Mouse (Mus musculus): ENCODE data around the gene Cryl1. TPM values are rescaled to one million over a fixed set of nuclear protein-coding genes. Genes with fewer than 3 reads are reported as not detected.

The Cryl1 gene
- polyA plus RNA-seq, 1 experiment from 2014 or later: 9.4 TPM

DNA sequence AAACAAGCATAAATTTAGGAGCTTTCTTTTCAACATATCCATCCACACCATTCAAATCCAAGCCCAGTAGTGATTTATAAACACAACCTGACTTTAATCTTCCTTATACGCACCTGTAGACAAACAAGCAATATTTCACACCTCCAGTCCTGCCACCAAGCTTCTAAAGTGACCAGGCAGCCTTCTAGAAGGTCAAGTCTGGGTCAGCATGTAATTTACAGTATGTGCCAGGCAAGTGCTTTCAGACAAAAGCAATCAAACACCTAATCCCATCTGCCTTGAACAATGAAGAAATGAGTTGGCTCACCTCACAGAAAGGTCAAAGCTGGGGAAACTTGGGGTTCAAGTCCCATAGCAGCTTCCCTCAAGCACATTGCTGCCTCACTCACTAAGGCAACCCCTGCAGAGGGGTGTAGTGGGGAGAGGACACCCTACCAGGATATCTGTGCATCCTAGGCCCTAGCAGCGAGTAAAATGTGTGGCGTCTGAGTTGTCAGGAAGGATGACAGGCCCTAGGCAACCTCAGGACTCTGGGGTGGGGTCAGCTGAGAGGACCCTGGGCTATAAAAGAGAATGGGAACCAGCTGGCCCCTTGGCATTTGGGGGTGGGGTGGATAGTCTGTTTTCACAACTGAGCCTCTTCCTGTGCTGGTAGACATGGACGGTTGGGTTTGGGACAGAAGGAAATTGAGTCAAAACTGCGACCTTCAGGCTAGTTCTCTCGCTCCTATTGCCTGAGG, 55.8 kb downstream of the Cryl1 start:
- H3K27me3 ChIP-seq (replicated peaks): no peaks in the 10 kb centered on the region
- peaks cover 15% of the 10 kb centered on the region; the same call in 1 of the 2 replicates for H3K4me1 ChIP-seq
- H3K9ac ChIP-seq: no peak overlapping the region
- 64% methylated on average over 6 of the region's 6 CpGs for WGBS
- no peak for ATAC-seq (ENCODE audit: low FRiP score, low read depth)
- no peak overlapping the region for H3K4me2 ChIP-seq (replicated peaks)
- H3K9me3 ChIP-seq: no peaks in the 10 kb centered on the region
- H3K4me3 ChIP-seq: no peak overlapping the region
- H3K36me3 ChIP-seq: no peaks in the 10 kb centered on the region
- no peak overlapping the region for H3K27ac ChIP-seq

DNA sequence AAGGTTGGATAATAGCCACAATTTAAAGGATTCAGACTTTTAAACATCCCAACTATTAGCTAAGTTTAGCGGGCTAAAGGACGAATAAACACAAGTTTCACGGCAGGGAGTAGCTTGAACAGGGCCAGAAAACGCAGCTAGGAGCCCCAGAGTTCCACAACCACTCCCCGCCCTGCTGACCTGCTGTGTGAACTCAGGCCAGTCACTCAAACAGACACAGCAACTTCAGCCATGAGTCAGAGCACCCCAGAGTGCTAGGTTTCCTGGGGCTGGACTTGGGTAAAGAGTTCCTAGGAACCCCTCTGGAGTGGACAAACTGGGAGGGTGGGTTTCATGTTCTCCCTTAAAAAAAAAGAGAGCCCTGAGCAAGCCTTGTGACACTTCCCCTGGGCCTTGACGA, 59.7 kb downstream of the Cryl1 start:
- H3K27ac ChIP-seq: no peak overlapping the region
- peaks cover 13% of the 10 kb centered on the region; the same call in 1 of the 2 replicates for H3K4me1 ChIP-seq
- H3K36me3 ChIP-seq: no peaks in the 10 kb centered on the region
- WGBS: 59% methylated on average over 6 of the region's 6 CpGs
- no peak for ATAC-seq (ENCODE audit: low FRiP score, low read depth)
- no peak overlapping the region for H3K9ac ChIP-seq
- no peak overlapping the region for H3K4me3 ChIP-seq
- no peaks in the 10 kb centered on the region for H3K9me3 ChIP-seq
- no peaks in the 10 kb centered on the region for H3K27me3 ChIP-seq (replicated peaks)
- H3K4me2 ChIP-seq (replicated peaks): no peak overlapping the region

DNA sequence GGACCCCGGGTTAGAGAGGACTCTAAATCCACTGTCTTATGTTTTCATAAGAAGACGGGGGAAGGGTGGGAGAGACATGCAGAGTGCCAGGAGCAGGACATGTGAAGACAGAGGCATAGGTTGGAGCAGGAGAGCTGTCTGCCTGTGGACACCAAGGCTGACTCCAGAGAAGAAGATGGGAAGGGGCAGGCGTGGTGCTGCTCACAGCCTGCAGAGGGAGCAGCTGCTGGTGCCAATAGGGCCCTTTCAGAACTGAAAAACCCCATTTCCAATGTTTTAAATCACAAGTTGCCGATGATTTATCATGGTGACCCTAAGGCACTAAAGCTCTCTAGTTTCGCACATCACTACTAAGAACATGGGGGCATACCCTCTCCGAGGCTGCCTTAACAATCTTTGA, 63.5 kb downstream of the Cryl1 start:
- Histone ChIP-seq H3K4me3 (no peak overlapping the region), H3K27me3 (replicated peaks) (no peaks in the 10 kb centered on the region), H3K9me3 (no peaks in the 10 kb centered on the region), H3K9ac (no peak overlapping the region), H3K4me1 (no peaks in the 10 kb centered on the region), H3K4me2 (replicated peaks) (no peak overlapping the region), H3K27ac (no peak overlapping the region), H3K36me3 (no peaks in the 10 kb centered on the region)
- 74% methylated on average over 6 of the region's 6 CpGs for WGBS
- no peak for ATAC-seq (ENCODE audit: low FRiP score, low read depth)

DNA sequence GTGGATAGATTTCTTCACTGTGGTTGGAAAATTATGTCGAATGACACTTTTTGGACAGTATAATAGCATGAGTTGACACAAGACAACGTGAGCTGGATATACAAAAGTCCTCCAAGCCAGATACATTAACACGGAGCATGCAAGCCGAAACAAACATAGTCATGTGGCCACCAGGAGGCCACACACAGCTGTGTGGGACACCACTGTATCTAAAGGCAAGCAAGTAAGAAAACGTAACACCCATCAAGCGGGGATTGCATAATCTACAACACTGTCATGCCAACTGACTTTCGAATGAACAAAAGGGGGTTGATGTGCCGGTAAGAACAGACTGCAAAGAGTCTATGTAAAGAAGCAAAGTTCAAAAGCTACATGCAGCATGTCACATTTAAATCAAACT, 65.8 kb downstream of the Cryl1 start:
- 88% methylated on average over 8 of the region's 8 CpGs for WGBS
- no peak overlapping the region for H3K4me3 ChIP-seq
- no peak for ATAC-seq (ENCODE audit: low FRiP score, low read depth)
- no peaks in the 10 kb centered on the region for H3K36me3 ChIP-seq
- H3K27me3 ChIP-seq (replicated peaks): no peaks in the 10 kb centered on the region
- H3K9me3 ChIP-seq: no peaks in the 10 kb centered on the region
- no peak overlapping the region for H3K27ac ChIP-seq
- H3K9ac ChIP-seq: no peak overlapping the region
- no peak overlapping the region for H3K4me2 ChIP-seq (replicated peaks)
- no peaks in the 10 kb centered on the region for H3K4me1 ChIP-seq

DNA sequence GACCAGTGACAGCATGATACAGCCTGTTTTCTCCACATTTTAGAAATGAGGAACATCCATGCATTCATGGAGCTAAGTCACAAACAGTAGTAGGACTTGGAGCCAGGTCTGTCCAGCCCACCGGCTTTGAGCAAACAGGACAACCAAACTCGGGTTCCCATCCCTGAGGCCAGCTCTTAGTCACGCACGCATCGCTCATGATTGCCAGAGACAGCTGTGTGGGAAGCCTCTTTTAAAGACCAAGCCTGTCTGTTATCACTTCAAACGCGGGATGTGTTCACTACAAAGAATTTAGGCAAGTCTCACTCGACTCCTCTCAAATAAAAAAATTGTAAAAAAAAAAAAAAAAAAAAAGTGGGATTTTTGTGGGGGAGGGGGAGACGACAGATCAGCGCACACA, 67.2 kb downstream of the Cryl1 start:
- Histone ChIP-seq H3K27ac (no peak overlapping the region), H3K4me3 (no peak overlapping the region), H3K4me1 (no peaks in the 10 kb centered on the region), H3K4me2 (replicated peaks) (no peak overlapping the region), H3K9me3 (no peaks in the 10 kb centered on the region), H3K9ac (no peak overlapping the region), H3K36me3 (no peaks in the 10 kb centered on the region), H3K27me3 (replicated peaks) (no peaks in the 10 kb centered on the region)
- WGBS: 88% methylated on average over 10 of the region's 10 CpGs
- ATAC-seq (ENCODE audit: low FRiP score, low read depth): no peak

DNA sequence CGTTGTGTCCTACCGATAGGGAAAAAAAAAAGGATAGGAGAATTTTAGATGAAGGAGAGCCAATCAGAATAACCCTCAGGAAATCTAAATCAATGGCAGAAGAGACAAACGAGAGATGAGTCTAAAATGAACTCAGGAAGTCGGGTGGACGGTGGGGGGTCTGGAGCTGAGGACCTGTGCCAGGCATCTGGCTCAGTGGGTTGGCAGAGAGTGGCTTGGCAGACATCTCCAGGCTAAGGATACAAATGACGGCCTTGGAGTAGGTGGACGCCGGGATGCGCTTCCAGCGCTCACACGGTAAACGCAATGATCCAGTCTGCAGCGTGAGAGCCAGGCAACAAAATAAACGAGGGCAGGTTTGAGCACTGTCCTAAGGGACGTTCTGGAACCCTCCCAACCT, 68.7 kb downstream of the Cryl1 start:
- no peaks in the 10 kb centered on the region for H3K4me1 ChIP-seq
- no peaks in the 10 kb centered on the region for H3K27me3 ChIP-seq (replicated peaks)

DNA sequence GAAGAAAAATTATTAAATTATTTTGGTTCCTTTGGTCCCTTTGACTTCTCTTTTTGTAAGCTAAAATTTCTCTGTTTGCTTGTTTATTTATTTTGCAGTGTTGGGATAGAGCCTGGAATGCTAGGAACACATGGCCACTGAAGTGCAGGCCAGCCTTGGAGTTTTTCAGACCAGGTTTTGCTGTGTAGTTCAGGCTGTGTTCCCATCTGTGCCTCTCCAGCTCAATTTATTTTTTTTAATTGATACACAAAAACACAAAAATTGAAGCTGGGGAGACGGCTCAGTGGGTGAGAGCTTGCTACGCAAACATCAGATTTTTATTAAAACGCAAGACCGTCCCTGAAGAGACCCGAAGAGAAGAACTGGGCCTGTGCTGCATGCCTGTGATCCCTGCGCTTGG, 71.6 kb downstream of the Cryl1 start:
- no peak overlapping the region for H3K9ac ChIP-seq
- no peak for ATAC-seq (ENCODE audit: low FRiP score, low read depth)
- no peak overlapping the region for H3K4me3 ChIP-seq
- H3K9me3 ChIP-seq: no peaks in the 10 kb centered on the region
- H3K4me2 ChIP-seq (replicated peaks): no peak overlapping the region
- WGBS: 90% methylated on average over 6 of the region's 6 CpGs
- no peak overlapping the region for H3K27ac ChIP-seq
- no peaks in the 10 kb centered on the region for H3K36me3 ChIP-seq
- H3K4me1 ChIP-seq: no peaks in the 10 kb centered on the region
- no peaks in the 10 kb centered on the region for H3K27me3 ChIP-seq (replicated peaks)

More for the DNA sequence above, 68.7 kb downstream of the Cryl1 start:
- Histone ChIP-seq H3K4me2 (replicated peaks) (no peak overlapping the region), H3K27ac (no peak overlapping the region), H3K36me3 (no peaks in the 10 kb centered on the region), H3K4me3 (no peak overlapping the region), H3K9me3 (no peaks in the 10 kb centered on the region), H3K9ac (no peak overlapping the region)
- 92% methylated on average over 15 of the region's 15 CpGs for WGBS
- ATAC-seq (ENCODE audit: low FRiP score, low read depth): no peak

DNA sequence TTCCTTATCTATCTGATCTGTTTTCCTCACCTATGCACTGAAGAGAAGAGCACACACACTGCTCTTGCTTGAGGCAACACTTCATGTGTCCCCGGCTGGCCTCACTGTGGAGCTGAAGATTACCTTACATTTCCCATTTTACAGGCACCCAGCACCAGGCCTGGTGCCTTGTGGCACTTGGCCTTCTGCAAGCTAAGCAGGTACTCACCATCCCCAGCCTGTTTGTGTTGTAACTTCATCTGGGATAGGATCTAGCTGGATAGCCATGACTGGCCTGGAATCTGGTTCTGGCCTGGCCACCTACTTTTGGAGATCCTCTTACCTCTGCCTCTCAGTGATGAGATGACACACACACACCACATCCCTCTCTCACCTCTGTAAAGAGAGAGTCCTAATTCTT, 79.5 kb downstream of the Cryl1 start:
- no peak overlapping the region for H3K4me2 ChIP-seq (replicated peaks)
- 92% methylated on average over 1 of the region's 1 CpGs for WGBS
- no peak overlapping the region for H3K4me3 ChIP-seq
- no peak overlapping the region for H3K27ac ChIP-seq
- H3K36me3 ChIP-seq: no peaks in the 10 kb centered on the region
- no peak for ATAC-seq (ENCODE audit: low FRiP score, low read depth)
- no peaks in the 10 kb centered on the region for H3K9me3 ChIP-seq
- no peak overlapping the region for H3K9ac ChIP-seq
- no peaks in the 10 kb centered on the region for H3K27me3 ChIP-seq (replicated peaks)
- peaks cover 6% of the 10 kb centered on the region; the same call in 1 of the 2 replicates for H3K4me1 ChIP-seq

DNA sequence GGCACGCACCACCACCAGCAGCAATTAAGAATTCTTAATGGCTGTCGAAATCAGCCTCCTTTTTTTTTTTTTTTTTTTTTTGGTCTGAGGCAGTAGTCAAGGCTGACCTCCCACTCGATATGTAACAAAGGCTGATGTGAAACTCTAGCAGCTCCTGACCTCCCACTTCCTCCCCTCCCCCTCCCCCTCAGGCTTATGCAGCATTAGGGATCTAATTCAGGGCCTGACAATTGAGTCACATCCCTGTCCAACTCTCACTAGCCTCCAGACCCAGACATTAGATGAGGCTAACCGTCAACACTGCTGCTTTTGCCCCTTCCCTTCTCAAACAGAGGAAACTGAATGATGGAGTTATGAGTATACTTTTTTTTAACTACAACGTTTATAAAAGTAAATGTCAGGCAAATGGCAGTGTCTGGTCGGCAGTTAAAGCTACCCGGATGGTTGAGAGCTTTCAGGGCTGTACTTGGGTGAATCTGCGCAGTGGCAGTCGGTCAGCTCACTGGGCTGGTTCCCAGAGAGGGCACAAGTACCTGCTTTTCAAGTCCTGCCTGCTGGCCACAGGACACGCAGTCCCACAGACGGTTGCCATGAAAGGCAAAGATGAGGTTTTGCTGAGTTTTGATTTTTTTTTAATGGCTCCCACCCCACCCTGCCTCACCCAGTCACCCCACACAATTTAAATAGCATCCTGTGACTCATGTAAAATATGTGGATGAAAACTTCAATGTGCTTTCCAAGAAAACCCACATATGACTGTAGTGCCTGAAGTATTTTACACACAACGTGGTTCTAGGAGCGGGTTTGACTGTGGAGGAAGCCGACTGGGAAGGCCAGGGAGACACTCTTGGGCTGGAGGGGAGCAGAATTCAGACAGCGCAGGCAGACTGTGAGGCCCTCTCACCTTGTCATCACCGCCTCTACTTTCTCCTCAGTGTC, 81.4 kb downstream of the Cryl1 start:
- no peak for ATAC-seq (ENCODE audit: low FRiP score, low read depth)
- peaks cover 6% of the 10 kb centered on the region; the same call in 1 of the 2 replicates for H3K4me1 ChIP-seq
- H3K9me3 ChIP-seq: no peaks in the 10 kb centered on the region
- H3K27ac ChIP-seq: no peak overlapping the region
- H3K36me3 ChIP-seq: no peaks in the 10 kb centered on the region
- no peak overlapping the region for H3K4me2 ChIP-seq (replicated peaks)
- H3K9ac ChIP-seq: no peak overlapping the region
- H3K4me3 ChIP-seq: no peak overlapping the region
- 69% methylated on average over 16 of the region's 16 CpGs for WGBS
- no peaks in the 10 kb centered on the region for H3K27me3 ChIP-seq (replicated peaks)

DNA sequence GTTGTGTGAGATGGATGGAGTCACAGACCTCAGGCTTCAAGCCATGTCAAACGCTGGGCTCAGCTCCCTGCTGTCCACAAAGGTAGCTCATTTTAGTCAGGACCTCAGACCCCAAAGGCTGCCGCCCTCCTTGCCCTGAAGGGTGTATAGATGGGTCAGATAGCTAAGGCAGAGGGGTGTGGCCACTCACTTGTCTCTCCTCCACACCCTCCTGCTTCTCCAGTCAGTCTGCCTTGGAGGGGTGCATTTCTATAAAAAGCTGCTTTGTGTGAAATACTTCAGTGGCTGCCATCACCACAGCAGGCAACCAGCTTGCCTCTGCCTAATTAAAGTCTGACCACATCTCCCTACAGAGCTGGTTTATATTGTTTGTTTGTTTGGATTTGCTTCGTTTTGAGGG, 82.4 kb downstream of the Cryl1 start:
- peaks cover 6% of the 10 kb centered on the region; the same call in 1 of the 2 replicates for H3K4me1 ChIP-seq
- no peak overlapping the region for H3K9ac ChIP-seq
- ATAC-seq (ENCODE audit: low FRiP score, low read depth): no peak
- H3K4me2 ChIP-seq (replicated peaks): no peak overlapping the region
- no peak overlapping the region for H3K4me3 ChIP-seq
- WGBS: 45% methylated on average over 3 of the region's 3 CpGs
- H3K36me3 ChIP-seq: no peaks in the 10 kb centered on the region
- no peak overlapping the region for H3K27ac ChIP-seq
- no peaks in the 10 kb centered on the region for H3K27me3 ChIP-seq (replicated peaks)
- no peaks in the 10 kb centered on the region for H3K9me3 ChIP-seq

DNA sequence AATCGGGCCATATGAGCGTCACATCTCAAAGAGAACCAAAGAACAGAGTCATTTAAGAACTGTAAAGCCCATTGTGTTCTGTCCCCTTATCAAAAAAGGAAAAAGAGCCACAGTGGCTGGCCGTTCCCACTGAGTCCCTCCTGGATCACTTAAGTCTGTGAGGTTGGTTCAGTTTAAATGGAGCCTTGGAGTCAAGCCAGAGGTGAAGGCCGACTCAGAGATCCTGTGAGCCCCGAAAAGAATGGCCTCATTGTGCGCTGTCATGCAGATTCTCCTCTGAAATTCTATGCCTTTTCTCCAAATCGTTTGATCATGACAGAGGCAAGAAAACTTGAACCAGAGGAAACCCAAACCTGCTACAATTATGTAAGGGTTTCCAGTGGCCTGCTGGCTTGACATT, 82.8 kb downstream of the Cryl1 start:
- Histone ChIP-seq H3K4me1 (peaks cover 6% of the 10 kb centered on the region; the same call in 1 of the 2 replicates), H3K9me3 (no peaks in the 10 kb centered on the region), H3K4me2 (replicated peaks) (no peak overlapping the region), H3K36me3 (no peaks in the 10 kb centered on the region), H3K27ac (no peak overlapping the region), H3K27me3 (replicated peaks) (no peaks in the 10 kb centered on the region), H3K4me3 (no peak overlapping the region), H3K9ac (no peak overlapping the region)
- 63% methylated on average over 7 of the region's 7 CpGs for WGBS
- ATAC-seq (ENCODE audit: low FRiP score, low read depth): no peak

DNA sequence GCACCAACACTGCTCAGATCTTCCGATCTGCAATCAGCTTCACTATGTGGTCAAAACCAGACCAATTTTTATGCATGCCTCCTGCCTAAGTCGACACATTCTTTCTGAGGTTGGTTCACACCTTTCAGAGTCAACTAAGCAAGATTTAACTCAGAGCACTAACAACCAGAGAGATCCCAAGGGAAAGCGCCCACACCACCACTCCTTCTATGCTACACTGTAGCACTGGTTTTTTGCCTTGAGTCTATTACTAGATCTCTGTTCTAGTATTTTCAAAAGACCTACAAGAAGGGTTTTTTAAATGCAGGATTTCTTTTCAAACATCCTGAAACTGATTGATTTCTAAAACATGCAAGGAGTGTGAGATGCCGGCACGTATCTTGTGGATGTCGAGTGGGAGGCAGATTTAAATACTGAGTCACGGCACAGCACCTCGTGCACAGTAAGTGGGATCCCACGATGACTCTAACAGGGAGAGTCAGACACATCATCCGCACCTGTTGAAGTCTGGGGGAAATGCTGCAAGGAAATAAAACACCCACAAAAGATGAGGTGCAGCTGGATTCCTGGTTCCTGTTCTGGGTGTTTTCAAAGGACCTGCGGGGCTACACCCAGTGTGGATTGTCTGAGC, 96.6 kb downstream of the Cryl1 start:
- Histone ChIP-seq H3K27ac (no peak overlapping the region), H3K9me3 (no peaks in the 10 kb centered on the region), H3K9ac (no peak overlapping the region), H3K27me3 (replicated peaks) (no peaks in the 10 kb centered on the region), H3K36me3 (no peaks in the 10 kb centered on the region), H3K4me3 (no peak overlapping the region), H3K4me1 (0 out of 2 replicates have a peak, but pooled peaks cover 4% of the 10 kb centered on the region), H3K4me2 (replicated peaks) (no peak overlapping the region)
- ATAC-seq (ENCODE audit: low FRiP score, low read depth): no peak
- 87% methylated on average over 11 of the region's 11 CpGs for WGBS

Data from neural tube, embryonic 12.5 days (tissue).